In the genomic region with DNA sequence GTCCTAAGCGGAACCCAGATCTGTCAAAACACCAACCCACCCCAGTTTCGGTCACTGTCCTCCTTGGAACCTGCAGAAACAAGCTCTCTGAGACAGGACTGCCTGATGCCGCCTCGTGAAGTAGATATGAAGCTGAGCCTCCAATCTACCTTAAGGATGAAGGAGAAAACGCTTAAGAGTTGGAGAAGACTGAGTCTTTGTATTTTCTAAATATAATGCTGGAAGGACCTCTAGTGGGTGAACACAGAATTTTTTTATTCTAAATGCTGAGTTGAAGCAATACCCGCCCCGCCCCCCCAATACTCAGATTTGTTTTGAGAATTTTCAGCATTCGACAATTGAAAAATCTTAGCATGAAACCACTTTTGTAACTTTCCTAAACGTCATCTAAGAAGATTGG, we compare ENCODE assay signal across 34 mouse cellular contexts. TPM values are rescaled to one million over a fixed set of nuclear protein-coding genes. Genes with fewer than 3 reads are reported as not detected.
A peak's percentile ranks its signal among the peaks of the same experiment; 100 is the strongest.
DNase-seq lines count a peak whose midpoint lies in the region; ATAC-seq and TF ChIP-seq lines count a peak whose summit lies in the region.
"Had no signal": no experiment of that assay in that cellular context is flagged by ENCODE, and none has a peak within 500 bp of the region (broad histone marks: within the 10 kb centered on the region; RNA-seq: fewer than 3 reads in every experiment).

No protein-coding gene starts in this region.

- peak; percentile 64 for TF ChIP-seq CTCF in layer of hippocampus, adult 2 months (conservative IDR thresholded peaks at IDR 0.05)
- TF ChIP-seq CTCF in MEL (IDR thresholded peaks at IDR 0.05 in 2 of 3, conservative IDR thresholded peaks at IDR 0.05 in 1 of 3; ENCODE audit: control insufficient read depth in 1 of 3, insufficient read depth in 1 of 3, low read depth in 2 of 3, low read length in 3 of 3, poor library complexity in 1 of 3, severe bottlenecking in 1 of 3) = peak in 1 of 3 experiments; percentile 36; a peak in 2 of 6 replicates

- no peak overlapping the region for H3K4me3 ChIP-seq in layer of hippocampus, adult 2 months
- H3K4me3 ChIP-seq in MEL (ENCODE audit: control insufficient read depth in 1 of 2, insufficient read depth in 1 of 2, low read depth in 2 of 2, low read length in 2 of 2) = no peak overlapping the region
- H3K4me3 ChIP-seq in forebrain, embryonic 12.5 days (replicated peaks) = no peak overlapping the region
- no peak overlapping the region for H3K4me3 ChIP-seq in heart, embryonic 11.5 days (ENCODE audit: low read depth, low read length)
- H3K4me3 ChIP-seq: embryonic facial prominence, embryonic 10.5 days; lung, embryonic 15.5 days; neural tube, embryonic 12.5 days had no signal

- ATAC-seq in megakaryocyte progenitor cell, adult 5-6 weeks (replicated peaks; ENCODE audit: poor library complexity) = peak; percentile 79
- no peak for ATAC-seq in forebrain, embryonic 12.5 days (ENCODE audit: low FRiP score)
- no peak for ATAC-seq in heart, embryonic 11.5 days (replicated peaks; ENCODE audit: insufficient number of reproducible peaks, low FRiP score, low TSS enrichment)
- ATAC-seq: forebrain, postnatal 0 days; inflammation-experienced regulatory T-cells, adult 6 months had no signal

- H3K9me3 ChIP-seq in MEL (replicated peaks; ENCODE audit: insufficient read depth, low read length) = no peaks in the 10 kb centered on the region
- no peaks in the 10 kb centered on the region for H3K9me3 ChIP-seq in forebrain, embryonic 12.5 days
- H3K9me3 ChIP-seq in heart, embryonic 11.5 days (replicated peaks; ENCODE audit: control insufficient read depth, low read length) = no peaks in the 10 kb centered on the region
- H3K9me3 ChIP-seq: embryonic facial prominence, embryonic 10.5 days; lung, embryonic 15.5 days; neural tube, embryonic 12.5 days had no signal

- no peak for TF ChIP-seq POLR2A in MEL (IDR thresholded peaks at IDR 0.05; ENCODE audit: control insufficient read depth in 1 of 2, insufficient read depth in 1 of 2, low read depth in 1 of 2, low read length in 2 of 2, poor library complexity in 1 of 2)

- peak; percentile 52 for TF ChIP-seq RAD21 in MEL (IDR thresholded peaks at IDR 0.05; ENCODE audit: low read depth, low read length)

- peaks cover 2 to 6% of the 10 kb centered on the region in 2 experiments; a peak in 3 of 4 replicates for H3K27me3 ChIP-seq in MEL (ENCODE audit: control insufficient read depth in 1 of 2, insufficient read depth in 2 of 2, low read length in 2 of 2)
- H3K27me3 ChIP-seq in forebrain, embryonic 12.5 days = no peaks in the 10 kb centered on the region
- H3K27me3 ChIP-seq in heart, embryonic 11.5 days (ENCODE audit: control insufficient read depth, insufficient read depth, low read length) = no peaks in the 10 kb centered on the region
- H3K27me3 ChIP-seq: lung, embryonic 15.5 days; neural tube, embryonic 12.5 days had no signal

- 65% methylated on average over 9 of the region's 9 CpGs for WGBS in forebrain, embryonic 12.5 days
- WGBS in heart, embryonic 11.5 days (ENCODE audit: insufficient replicate concordance) = 57% methylated on average over 9 of the region's 9 CpGs

- H3K9ac ChIP-seq in MEL (ENCODE audit: control insufficient read depth, low read depth, low read length, poor library complexity, severe bottlenecking) = no peak overlapping the region
- H3K9ac ChIP-seq in forebrain, embryonic 12.5 days = no peak overlapping the region
- no peak overlapping the region for H3K9ac ChIP-seq in heart, embryonic 11.5 days (ENCODE audit: low read depth, low read length)
- H3K9ac ChIP-seq: forebrain, postnatal 0 days; liver, embryonic 14.5 days; lung, embryonic 15.5 days; neural tube, embryonic 12.5 days had no signal

- H3K4me1 ChIP-seq in MEL (ENCODE audit: control insufficient read depth in 1 of 2, insufficient read depth in 2 of 2, low read length in 2 of 2) = no peaks in the 10 kb centered on the region
- H3K4me1 ChIP-seq in forebrain, embryonic 12.5 days = no peaks in the 10 kb centered on the region
- H3K4me1 ChIP-seq in heart, embryonic 11.5 days (ENCODE audit: control insufficient read depth, insufficient read depth, low read length) = no peaks in the 10 kb centered on the region
- H3K4me1 ChIP-seq: embryonic facial prominence, embryonic 10.5 days; lung, embryonic 15.5 days; neural tube, embryonic 12.5 days had no signal

- no peak for TF ChIP-seq EP300 in MEL (IDR thresholded peaks at IDR 0.05; ENCODE audit: low read depth in 1 of 2, low read length in 2 of 2)

- no peak overlapping the region for H3K27ac ChIP-seq in layer of hippocampus, adult 2 months
- H3K27ac ChIP-seq in MEL (ENCODE audit: control insufficient read depth, low read depth, low read length) = no peak overlapping the region
- H3K27ac ChIP-seq in forebrain, embryonic 12.5 days = no peak overlapping the region
- no peak overlapping the region for H3K27ac ChIP-seq in heart, embryonic 11.5 days (ENCODE audit: low read depth, low read length)
- H3K27ac ChIP-seq: embryonic facial prominence, embryonic 10.5 days; liver, embryonic 14.5 days; lung, embryonic 15.5 days; macrophage; neural tube, embryonic 12.5 days had no signal

- no peaks in the 10 kb centered on the region for H3K36me3 ChIP-seq in MEL (ENCODE audit: control insufficient read depth in 1 of 2, insufficient read depth in 2 of 2, low read length in 2 of 2)
- H3K36me3 ChIP-seq in forebrain, embryonic 12.5 days (replicated peaks) = no peaks in the 10 kb centered on the region
- no peaks in the 10 kb centered on the region for H3K36me3 ChIP-seq in heart, embryonic 11.5 days (ENCODE audit: control insufficient read depth, insufficient read depth, low read length)
- H3K36me3 ChIP-seq: embryonic facial prominence, embryonic 10.5 days; lung, embryonic 15.5 days; neural tube, embryonic 12.5 days had no signal

- no peak overlapping the region for H3K4me2 ChIP-seq in forebrain, embryonic 12.5 days
- H3K4me2 ChIP-seq in heart, embryonic 11.5 days = no peak overlapping the region
- H3K4me2 ChIP-seq: lung, embryonic 15.5 days; midbrain, embryonic 11.5 days; neural tube, embryonic 12.5 days had no signal

- no peaks in the 10 kb centered on the region for H3K79me2 ChIP-seq in MEL (ENCODE audit: control insufficient read depth, insufficient read depth, low read length, poor library complexity)

- no peak for DNase-seq in layer of hippocampus, adult 2 months (ENCODE audit: low spot score in 2 of 2)
- DNase-seq in layer of hippocampus, postnatal 10 days (ENCODE audit: low spot score in 2 of 2) = no peak
- DNase-seq in 416B (ENCODE audit: low read depth) (peak; percentile 78), MEL (ENCODE audit: low read depth, low spot score) (peak; percentile 11)
- DNase-seq: adrenal gland, postnatal 25 days; B cell, adult 2 months; cerebellum, adult 9-11 months; forebrain, postnatal 0 days; kidney, adult 2 months; kidney, postnatal 10 days; retina, postnatal 1 day; right cerebral cortex, postnatal 25 days; spleen, adult 18-20 months; thymus, postnatal 14 days had no signal

RNA-seq across cellular contexts. Expression of gene Olfr649, which starts 4.5 kb away (rescaled TPM):
- total RNA-seq in layer of hippocampus, adult 2 months (2021) = not detected
- total RNA-seq in layer of hippocampus, postnatal 10 days (2021) = not detected
- not detected in 2 replicates for total RNA-seq in MEL (2012; rRNA removed)
- not detected for polyA plus RNA-seq in MEL (2012; ENCODE audit: insufficient read depth in 1 of 2, insufficient read length in 2 of 2, low read depth in 1 of 2, low replicate concordance in 2 of 2, missing spikeins in 1 of 2)
- total RNA-seq in megakaryocyte progenitor cell, adult 5-6 weeks (2015) = not detected in 2 replicates
- total RNA-seq in megakaryocyte progenitor cell, adult 5-6 weeks (2017) = not detected in 2 replicates
- not detected in 2 replicates for polyA plus RNA-seq in forebrain, embryonic 12.5 days (2016; fragmentation: Nextera tagmentation; extraction: Ambion mirVana)
- not detected in 2 replicates for polyA plus RNA-seq in heart, embryonic 11.5 days (2014; fragmentation: Nextera tagmentation; extraction: Ambion mirVana)
- total RNA-seq: adrenal gland, postnatal 25 days; forebrain, postnatal 0 days; gastrocnemius, adult 18-20 months; gastrocnemius, postnatal 4 days; left cerebral cortex, postnatal 36 days; monocyte, adult 5-6 weeks had no signal
- polyA plus RNA-seq: brain, embryonic 14.5 days; cortical plate, adult 2 months; embryonic facial prominence, embryonic 10.5 days; forebrain, postnatal 0 days; heart, embryonic 16.5 days; hindbrain, embryonic 11.5 days; inflammation-experienced regulatory T-cells, adult 6 months; kidney, adult 2 months; limb, embryonic 14.5 days; liver, embryonic 14.5 days; lung, embryonic 15.5 days; macrophage; midbrain, embryonic 11.5 days; neural tube, embryonic 12.5 days; testis, adult 2 months had no signal

RNA-seq across cellular contexts. Expression of gene Olfr648, which starts 8.1 kb away (rescaled TPM):
- under 1 TPM; 0.20 to 0.26 TPM for total RNA-seq in layer of hippocampus, adult 2 months (2021)
- total RNA-seq in layer of hippocampus, postnatal 10 days (2021) = under 1 TPM; 0.11 to 0.18 TPM
- total RNA-seq in MEL (2012; rRNA removed) = not detected in 2 replicates
- polyA plus RNA-seq in MEL (2012; ENCODE audit: insufficient read depth in 1 of 2, insufficient read length in 2 of 2, low read depth in 1 of 2, low replicate concordance in 2 of 2, missing spikeins in 1 of 2) = not detected
- total RNA-seq in megakaryocyte progenitor cell, adult 5-6 weeks (2015) = not detected in 2 replicates
- not detected in 2 replicates for total RNA-seq in megakaryocyte progenitor cell, adult 5-6 weeks (2017)
- polyA plus RNA-seq in forebrain, embryonic 12.5 days (2016; fragmentation: Nextera tagmentation; extraction: Ambion mirVana) = 0.41 and 0.51 TPM in 2 replicates
- 0.24 and 0.30 TPM in 2 replicates for polyA plus RNA-seq in heart, embryonic 11.5 days (2014; fragmentation: Nextera tagmentation; extraction: Ambion mirVana)
- total RNA-seq: adrenal gland, postnatal 25 days; forebrain, postnatal 0 days; gastrocnemius, adult 18-20 months; gastrocnemius, postnatal 4 days; monocyte, adult 5-6 weeks had no signal
- polyA plus RNA-seq: kidney, adult 2 months; macrophage had no signal

RNA-seq across cellular contexts. Expression of gene Olfm5, which starts 26.6 kb away (rescaled TPM):
- not detected for total RNA-seq in layer of hippocampus, adult 2 months (2021)
- not detected for total RNA-seq in layer of hippocampus, postnatal 10 days (2021)
- total RNA-seq in MEL (2012; rRNA removed) = not detected in 2 replicates
- polyA plus RNA-seq in MEL (2012; ENCODE audit: insufficient read depth in 1 of 2, insufficient read length in 2 of 2, low read depth in 1 of 2, low replicate concordance in 2 of 2, missing spikeins in 1 of 2) = not detected
- total RNA-seq in megakaryocyte progenitor cell, adult 5-6 weeks (2015) = 0.15 TPM in 1 of 2 replicates, not detected in the other
- total RNA-seq in megakaryocyte progenitor cell, adult 5-6 weeks (2017) = 0.17 TPM in 1 of 2 replicates, not detected in the other
- polyA plus RNA-seq in forebrain, embryonic 12.5 days (2016; fragmentation: Nextera tagmentation; extraction: Ambion mirVana) = not detected in 2 replicates
- not detected in 2 replicates for polyA plus RNA-seq in heart, embryonic 11.5 days (2014; fragmentation: Nextera tagmentation; extraction: Ambion mirVana)
- total RNA-seq: adrenal gland, postnatal 25 days; forebrain, postnatal 0 days; gastrocnemius, adult 18-20 months; gastrocnemius, postnatal 4 days; left cerebral cortex, postnatal 36 days; monocyte, adult 5-6 weeks had no signal
- polyA plus RNA-seq: brain, embryonic 14.5 days; cortical plate, adult 2 months; embryonic facial prominence, embryonic 10.5 days; forebrain, postnatal 0 days; hindbrain, embryonic 11.5 days; inflammation-experienced regulatory T-cells, adult 6 months; kidney, adult 2 months; limb, embryonic 14.5 days; liver, embryonic 14.5 days; lung, embryonic 15.5 days; macrophage; midbrain, embryonic 11.5 days; neural tube, embryonic 12.5 days; testis, adult 2 months had no signal

RNA-seq across cellular contexts. Expression of gene Trim6, which starts 27.3 kb away (rescaled TPM):
- under 1 TPM; 0.25 to 0.28 TPM for total RNA-seq in layer of hippocampus, adult 2 months (2021)
- total RNA-seq in layer of hippocampus, postnatal 10 days (2021) = under 1 TPM; 0.41 to 0.47 TPM
- total RNA-seq in MEL (2012; rRNA removed) = not detected in 2 replicates
- polyA plus RNA-seq in MEL (2012; ENCODE audit: insufficient read depth in 1 of 2, insufficient read length in 2 of 2, low read depth in 1 of 2, low replicate concordance in 2 of 2, missing spikeins in 1 of 2) = 1 to 10 TPM in 1 of 2 experiments, not detected in 1; 4.1 TPM
- 2.3 and 3.7 TPM in 2 replicates for total RNA-seq in megakaryocyte progenitor cell, adult 5-6 weeks (2015)
- total RNA-seq in megakaryocyte progenitor cell, adult 5-6 weeks (2017) = 2.1 and 2.5 TPM in 2 replicates
- polyA plus RNA-seq in forebrain, embryonic 12.5 days (2016; fragmentation: Nextera tagmentation; extraction: Ambion mirVana) = 0.62 and 1.1 TPM in 2 replicates
- 9.8 and 9.9 TPM in 2 replicates for polyA plus RNA-seq in heart, embryonic 11.5 days (2014; fragmentation: Nextera tagmentation; extraction: Ambion mirVana)

RNA-seq across cellular contexts. Expression of gene Ubqlnl, which starts 40.9 kb away (rescaled TPM):
- not detected for total RNA-seq in layer of hippocampus, adult 2 months (2021)
- not detected for total RNA-seq in layer of hippocampus, postnatal 10 days (2021)
- total RNA-seq in MEL (2012; rRNA removed) = not detected in 2 replicates
- not detected for polyA plus RNA-seq in MEL (2012; ENCODE audit: insufficient read depth in 1 of 2, insufficient read length in 2 of 2, low read depth in 1 of 2, low replicate concordance in 2 of 2, missing spikeins in 1 of 2)
- total RNA-seq in megakaryocyte progenitor cell, adult 5-6 weeks (2015) = not detected in 2 replicates
- not detected in 2 replicates for total RNA-seq in megakaryocyte progenitor cell, adult 5-6 weeks (2017)
- polyA plus RNA-seq in forebrain, embryonic 12.5 days (2016; fragmentation: Nextera tagmentation; extraction: Ambion mirVana) = not detected in 2 replicates
- not detected in 2 replicates for polyA plus RNA-seq in heart, embryonic 11.5 days (2014; fragmentation: Nextera tagmentation; extraction: Ambion mirVana)
- total RNA-seq: adrenal gland, postnatal 25 days; forebrain, postnatal 0 days; gastrocnemius, adult 18-20 months; gastrocnemius, postnatal 4 days; left cerebral cortex, postnatal 36 days; monocyte, adult 5-6 weeks had no signal
- polyA plus RNA-seq: brain, embryonic 14.5 days; cortical plate, adult 2 months; embryonic facial prominence, embryonic 10.5 days; forebrain, postnatal 0 days; heart, embryonic 16.5 days; hindbrain, embryonic 11.5 days; inflammation-experienced regulatory T-cells, adult 6 months; kidney, adult 2 months; limb, embryonic 14.5 days; liver, embryonic 14.5 days; lung, embryonic 15.5 days; macrophage; midbrain, embryonic 11.5 days; neural tube, embryonic 12.5 days had no signal

Comparison
In these comparisons a context has a peak if more than half of its experiments do, and no peak if none do; other contexts are left out.
1. DNase-seq: peak in 416B (single experiment) and MEL (single experiment); none in layer of hippocampus, adult 2 months (0 of 2) and layer of hippocampus, postnatal 10 days (0 of 2).